Mouse (Mus musculus): ENCODE data around the gene Axl.
A peak's percentile ranks its signal among the peaks of the same experiment; 100 is the strongest.
"Not testable (repeated sequence)": the region's sequence is repeated elsewhere in the genome, so short reads cannot be mapped to it uniquely, and the experiment has no call there.

Gene Axl

GRCm38 (mm10) chr7:25794775-25795174, 6.3 kb upstream of the Axl start:
- DNase-seq (ENCODE audit: inconsistent age in 2 of 2, low spot score in 1 of 2): no peak

GRCm38 (mm10) chr7:25793679-25794078, 5.2 kb upstream of the Axl start:
- peak; percentile 38 to 74 for DNase-seq (ENCODE audit: inconsistent age in 2 of 2, low spot score in 1 of 2)

- DNase-seq (ENCODE audit: inconsistent age in 2 of 2, low spot score in 1 of 2): not testable (repeated sequence)
Observed at GRCm38 (mm10) chr7:25792966-25793365, 4.5 kb upstream of the Axl start.

GRCm38 (mm10) chr7:25790615-25791014, 2.1 kb upstream of the Axl start:
- peak in 1 of 2 experiments; percentile 48 for DNase-seq (ENCODE audit: inconsistent age in 2 of 2, low spot score in 1 of 2)

- no peak for DNase-seq (ENCODE audit: inconsistent age in 2 of 2, low spot score in 1 of 2)
Observed at GRCm38 (mm10) chr7:25789129-25789440, 580 bp upstream of the Axl start.

DNA sequence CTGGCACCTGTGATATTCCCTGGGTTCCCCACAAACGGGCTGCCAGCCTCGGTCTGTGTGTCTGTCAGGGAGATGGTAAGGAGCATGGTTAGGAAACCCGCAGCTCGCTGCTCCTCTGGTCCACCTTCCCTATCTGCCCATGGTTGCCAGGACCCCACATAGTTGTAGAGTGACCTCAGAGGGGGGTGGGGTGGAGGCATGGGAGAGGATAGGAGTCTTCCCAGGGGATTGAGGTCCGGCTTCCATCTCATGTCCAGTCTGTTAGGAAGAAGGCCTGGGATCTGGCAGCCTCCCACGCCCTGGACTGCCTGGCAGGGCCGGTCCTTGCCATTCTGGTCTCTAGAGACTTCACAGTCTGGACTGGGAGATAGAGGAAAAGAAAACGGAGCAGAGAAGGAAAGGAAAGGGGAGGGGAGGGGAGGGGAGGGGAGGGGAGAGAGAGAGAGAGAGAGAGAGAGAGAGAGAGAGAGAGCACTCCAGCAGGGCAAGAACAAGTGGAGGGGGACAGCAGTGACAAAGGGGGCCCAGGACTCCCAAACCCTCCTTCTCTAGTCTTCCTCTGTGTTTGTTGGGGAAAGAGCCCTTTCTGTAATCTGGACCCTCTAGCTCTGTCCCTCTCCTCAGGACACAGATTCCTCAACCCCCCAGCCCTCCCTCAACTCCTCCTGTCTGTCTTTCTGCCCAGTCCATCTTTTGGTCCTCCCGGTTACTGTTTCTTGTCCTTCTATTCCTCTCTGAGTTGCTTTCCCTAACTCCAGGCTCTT, 867 bp downstream of the Axl start:
- DNase-seq (ENCODE audit: inconsistent age in 2 of 2, low spot score in 1 of 2): peak in 1 of 2 experiments; percentile 46

DNA sequence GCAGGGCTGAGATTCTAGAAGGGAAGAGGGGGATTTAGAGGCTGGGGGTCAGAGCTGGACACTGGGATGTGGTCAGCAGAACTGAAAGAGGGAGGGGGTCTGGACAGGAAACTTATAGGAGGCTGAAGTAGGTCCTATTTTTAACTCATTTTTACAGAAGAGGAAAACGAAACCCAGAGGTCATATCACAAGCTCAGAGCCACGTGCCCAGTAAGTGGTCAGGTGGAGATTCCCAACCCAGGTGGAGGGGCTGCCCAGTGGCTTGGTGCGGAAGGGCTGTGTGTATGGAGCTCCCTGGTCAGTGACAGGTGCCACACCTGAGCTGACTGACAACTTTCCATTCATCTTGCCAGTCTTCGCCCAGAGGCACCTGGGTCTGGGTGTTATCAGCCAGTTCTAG, 1.5 kb downstream of the Axl start:
- no peak for DNase-seq (ENCODE audit: inconsistent age in 2 of 2, low spot score in 1 of 2)

DNA sequence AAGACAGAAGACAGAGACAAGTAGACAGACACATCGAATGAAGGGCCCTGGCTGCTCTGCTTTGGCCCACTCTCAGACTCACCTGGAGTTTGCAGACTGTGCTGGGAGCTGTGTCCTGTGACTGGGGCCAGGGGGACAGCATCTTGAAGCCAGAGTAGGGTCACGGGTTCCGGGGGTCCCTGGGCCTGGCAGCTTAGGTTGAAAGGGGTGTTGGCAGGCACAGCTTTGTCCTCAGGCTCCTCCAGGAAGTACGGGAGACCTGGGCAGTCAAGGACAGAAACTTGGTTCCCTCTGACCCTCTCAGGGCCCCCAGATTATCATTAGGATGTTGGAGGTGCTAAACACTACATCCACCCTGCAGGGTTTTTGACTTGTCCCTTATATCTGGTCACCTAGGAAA, 2.8 kb downstream of the Axl start:
- no peak for DNase-seq (ENCODE audit: inconsistent age in 2 of 2, low spot score in 1 of 2)

- DNase-seq (ENCODE audit: inconsistent age in 2 of 2, low spot score in 1 of 2): no peak
Observed at GRCm38 (mm10) chr7:25784808-25785207, 3.7 kb downstream of the Axl start.

GRCm38 (mm10) chr7:25783746-25784145, 4.8 kb downstream of the Axl start:
- DNase-seq (ENCODE audit: inconsistent age in 2 of 2, low spot score in 1 of 2): no peak

DNA sequence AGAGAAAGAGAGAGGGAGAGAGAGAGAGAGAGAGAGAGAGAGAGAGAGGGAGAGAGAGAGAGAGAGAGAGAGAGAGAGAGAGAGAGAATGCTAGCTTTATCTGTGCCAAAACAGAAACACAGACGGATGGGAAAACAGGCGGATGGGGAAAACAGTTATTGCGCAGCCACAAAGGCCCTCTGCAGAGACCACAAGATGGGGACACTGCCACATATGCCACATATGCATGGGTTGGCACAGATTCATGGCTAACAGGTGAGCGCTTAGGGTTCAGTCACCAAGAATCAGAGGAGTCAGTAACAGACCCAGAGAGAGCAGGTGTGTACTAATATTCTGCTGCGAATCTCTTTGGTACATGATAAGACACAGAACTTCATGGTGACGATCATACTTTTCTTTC, 5.8 kb downstream of the Axl start:
- DNase-seq (ENCODE audit: inconsistent age in 2 of 2, low spot score in 1 of 2): no peak

GRCm38 (mm10) chr7:25781937-25782610, 6.4 kb downstream of the Axl start:
- no peak for DNase-seq (ENCODE audit: inconsistent age in 2 of 2, low spot score in 1 of 2)

- DNase-seq (ENCODE audit: inconsistent age in 2 of 2, low spot score in 1 of 2): peak; percentile 65 to 76
Observed at GRCm38 (mm10) chr7:25781321-25781936, 7.1 kb downstream of the Axl start.

GRCm38 (mm10) chr7:25780753-25781152, 7.8 kb downstream of the Axl start:
- DNase-seq (ENCODE audit: inconsistent age in 2 of 2, low spot score in 1 of 2): no peak

DNA sequence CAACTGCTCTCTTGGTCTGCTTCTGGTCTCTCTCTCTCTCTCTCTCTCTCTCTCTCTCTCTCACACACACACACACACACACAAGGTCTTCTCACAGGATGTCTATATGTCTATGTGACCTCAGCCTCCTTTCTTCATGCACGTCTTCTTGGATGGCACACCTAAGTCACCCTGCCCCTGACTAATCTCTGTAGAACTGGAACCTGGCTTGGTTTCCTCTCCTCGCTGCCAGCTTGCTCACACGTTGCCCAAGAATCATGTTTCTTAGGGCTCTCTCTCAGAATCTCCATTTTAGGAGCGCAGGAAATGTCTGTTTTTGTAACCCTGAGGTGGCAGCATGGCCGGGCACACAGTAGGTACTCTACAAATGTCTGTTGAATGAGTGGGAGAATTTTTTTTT, 8.5 kb downstream of the Axl start:
- DNase-seq (ENCODE audit: inconsistent age in 2 of 2, low spot score in 1 of 2): no peak

- no peak for DNase-seq (ENCODE audit: inconsistent age in 2 of 2, low spot score in 1 of 2)
Observed at GRCm38 (mm10) chr7:25768229-25768628, 20.3 kb downstream of the Axl start.

DNA sequence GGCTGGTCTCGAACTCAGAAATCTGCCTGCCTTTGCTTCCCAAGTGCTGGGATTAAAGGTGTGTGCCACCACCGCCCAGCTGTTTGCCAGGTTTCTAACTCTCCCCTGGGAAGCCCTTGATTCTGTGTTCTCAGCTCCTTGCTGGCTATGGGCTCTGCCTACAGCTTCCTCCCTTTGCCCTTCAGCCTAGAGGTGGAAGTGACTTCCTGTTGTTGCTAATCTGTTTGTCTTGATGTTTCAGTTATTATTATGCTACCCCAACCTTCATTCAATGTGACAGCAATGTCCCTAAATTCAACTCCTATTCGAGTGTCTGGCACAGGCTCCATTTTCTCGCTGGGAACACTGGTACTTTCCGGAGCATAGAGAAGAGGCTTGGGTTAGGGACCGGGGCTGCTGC, 22.4 kb downstream of the Axl start:
- DNase-seq (ENCODE audit: inconsistent age in 2 of 2, low spot score in 1 of 2): no peak

DNA sequence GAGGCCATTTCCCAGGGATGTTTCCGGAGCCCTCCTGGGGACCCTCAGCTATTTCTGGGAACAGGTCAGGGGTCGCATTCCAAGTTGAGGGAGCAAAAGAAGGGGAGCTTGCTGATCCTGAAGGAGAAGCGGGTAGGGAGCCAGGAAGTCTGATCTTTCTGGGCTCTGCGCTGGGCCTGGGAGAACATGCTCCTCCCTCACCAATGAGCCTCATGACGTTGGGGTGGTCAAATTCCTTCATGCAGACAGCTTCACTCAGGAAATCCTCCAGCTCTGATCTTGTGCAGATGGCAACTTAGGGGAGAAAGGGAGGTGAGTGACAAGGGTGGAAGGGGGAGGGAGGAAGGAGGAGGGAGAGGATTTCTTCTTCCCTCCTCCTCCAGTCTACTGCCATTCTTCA, 24.3 kb downstream of the Axl start:
- no peak for DNase-seq (ENCODE audit: inconsistent age in 2 of 2, low spot score in 1 of 2)

GRCm38 (mm10) chr7:25763678-25764077, 24.8 kb downstream of the Axl start:
- DNase-seq (ENCODE audit: inconsistent age in 2 of 2, low spot score in 1 of 2): peak in 1 of 2 experiments; percentile 42

DNA sequence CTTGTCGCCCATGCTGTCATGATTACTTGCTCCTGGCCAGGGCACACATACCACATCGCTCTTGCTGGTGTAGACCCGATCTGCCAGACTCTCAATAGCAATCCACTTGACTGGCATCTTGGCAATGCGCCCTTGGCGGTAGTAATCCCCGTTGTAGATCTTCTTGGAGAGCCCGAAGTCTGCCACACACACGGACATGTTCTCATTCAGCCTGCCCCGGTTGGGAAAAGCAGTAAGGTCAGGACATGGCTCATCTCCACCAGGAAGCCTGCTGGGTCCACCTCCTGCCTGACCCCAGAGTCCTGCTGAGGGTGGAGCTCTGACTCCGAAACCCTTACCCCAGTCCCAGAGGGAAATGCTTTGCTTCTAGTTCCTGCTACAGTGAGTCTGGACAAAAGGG, 27.2 kb downstream of the Axl start:
- peak; percentile 15 to 51 for DNase-seq (ENCODE audit: inconsistent age in 2 of 2, low spot score in 1 of 2)

- peak; percentile 93 to 97 for DNase-seq (ENCODE audit: inconsistent age in 2 of 2, low spot score in 1 of 2)
Observed at GRCm38 (mm10) chr7:25756011-25756410, 32.5 kb downstream of the Axl start.

DNA sequence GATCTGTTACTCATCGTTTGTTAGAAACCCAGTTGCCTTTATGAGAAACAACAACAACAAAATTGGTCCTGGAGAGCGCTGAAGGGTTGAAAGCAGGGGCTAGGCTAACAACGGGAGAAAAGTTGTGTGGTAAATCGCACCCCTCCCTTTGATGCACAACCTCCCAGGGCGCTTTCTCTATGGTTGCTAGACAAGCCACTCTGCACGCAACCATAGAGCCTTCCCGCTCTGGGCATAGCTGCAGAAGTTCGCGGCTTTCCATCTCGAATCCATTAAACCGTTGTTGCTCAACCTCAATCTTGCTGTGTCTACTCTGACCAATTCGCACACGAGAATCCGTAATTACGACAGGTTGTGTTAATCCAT, 33.1 kb downstream of the Axl start:
- peak in 1 of 2 experiments; percentile 78 for DNase-seq (ENCODE audit: inconsistent age in 2 of 2, low spot score in 1 of 2)

Data from adrenal gland, adult (tissue).